In genomic region chr12:101740045-101740444, GRCm38 (mm10) we compare ENCODE assay signal across 19 mouse cellular contexts. TPM values are rescaled to one million over a fixed set of nuclear protein-coding genes. Genes with fewer than 3 reads are reported as not detected.
DNase-seq lines count a peak whose midpoint lies in the region; ATAC-seq and TF ChIP-seq lines count a peak whose summit lies in the region.
"Had no signal": no experiment of that assay in that cellular context is flagged by ENCODE, and none has a peak within 500 bp of the region (broad histone marks: within the 10 kb centered on the region; RNA-seq: fewer than 3 reads in every experiment).

No protein-coding gene starts in this region.

- no peaks in the 10 kb centered on the region for H3K79me2 ChIP-seq in liver, adult 2 months (ENCODE audit: control insufficient read depth, insufficient read depth, low read length)

- WGBS in liver, adult 2 months: 15% methylated on average over 2 of the region's 2 CpGs
- WGBS in liver, embryonic 11.5 days: 21% methylated on average over 2 of the region's 2 CpGs

- no peaks in the 10 kb centered on the region for H3K27me3 ChIP-seq in liver, adult 2 months (ENCODE audit: control insufficient read depth, insufficient read depth, low read length)
- no peaks in the 10 kb centered on the region for H3K27me3 ChIP-seq in liver, embryonic 11.5 days (replicated peaks; ENCODE audit: control insufficient read depth, insufficient read depth, low read length)
- H3K27me3 ChIP-seq: embryonic facial prominence, embryonic 15.5 days; heart, embryonic 13.5 days had no signal

- H3K4me1 ChIP-seq in liver, adult 2 months (ENCODE audit: control insufficient read depth, insufficient read depth, low read length): peaks cover 8% of the 10 kb centered on the region
- H3K4me1 ChIP-seq in liver, embryonic 11.5 days (replicated peaks; ENCODE audit: control insufficient read depth, insufficient read depth, low read length): no peaks in the 10 kb centered on the region
- H3K4me1 ChIP-seq: embryonic facial prominence, embryonic 15.5 days had no signal

- ATAC-seq in liver, embryonic 11.5 days (replicated peaks; ENCODE audit: low FRiP score): no peak
- peak; percentile 68 for ATAC-seq in granulocyte monocyte progenitor cell, adult 5-6 weeks (replicated peaks; ENCODE audit: poor library complexity, severe bottlenecking)
- ATAC-seq in megakaryocyte progenitor cell, adult 5-6 weeks (replicated peaks; ENCODE audit: poor library complexity): peak; percentile 65
- ATAC-seq: hindbrain, postnatal 0 days had no signal

- TF ChIP-seq POLR2A in liver, adult 2 months (IDR thresholded peaks at IDR 0.05; ENCODE audit: extremely low read depth, insufficient read depth, low read length): no peak

- H3K4me2 ChIP-seq in liver, embryonic 11.5 days: no peak overlapping the region
- H3K4me2 ChIP-seq: embryonic facial prominence, embryonic 15.5 days; heart, embryonic 13.5 days; midbrain, embryonic 11.5 days had no signal

- H3K9ac ChIP-seq in liver, adult 2 months (ENCODE audit: low read depth, low read length): no peak overlapping the region
- H3K9ac ChIP-seq in liver, embryonic 11.5 days (ENCODE audit: low read depth, low read length): no peak overlapping the region
- H3K9ac ChIP-seq: embryonic facial prominence, embryonic 15.5 days; heart, embryonic 13.5 days; liver, embryonic 14.5 days had no signal

- TF ChIP-seq CTCF in liver, adult 2 months (IDR thresholded peaks at IDR 0.05; ENCODE audit: low read depth, low read length): no peak

- no peaks in the 10 kb centered on the region for H3K9me3 ChIP-seq in liver, embryonic 11.5 days (ENCODE audit: control insufficient read depth, low read length)
- H3K9me3 ChIP-seq: embryonic facial prominence, embryonic 15.5 days; heart, embryonic 13.5 days had no signal

- no peaks in the 10 kb centered on the region for H3K36me3 ChIP-seq in liver, adult 2 months (ENCODE audit: control insufficient read depth, insufficient read depth, low read length)
- H3K36me3 ChIP-seq in liver, embryonic 11.5 days (ENCODE audit: control insufficient read depth, insufficient read depth, low read length): no peaks in the 10 kb centered on the region
- H3K36me3 ChIP-seq: embryonic facial prominence, embryonic 15.5 days; heart, embryonic 13.5 days had no signal

- 0 out of 2 replicates have a peak overlapping the region, but pooled peaks have one; percentile 29 for H3K27ac ChIP-seq in liver, adult 2 months (replicated peaks; ENCODE audit: insufficient read depth, low read depth, low read length)
- no peak overlapping the region for H3K27ac ChIP-seq in liver, embryonic 11.5 days (ENCODE audit: low read depth, low read length)
- H3K27ac ChIP-seq: embryonic facial prominence, embryonic 15.5 days; heart, embryonic 13.5 days; hindbrain, postnatal 0 days; liver, embryonic 14.5 days had no signal

- DNase-seq in embryo, embryonic 10 days (ENCODE audit: low spot score): peak; percentile 9
- no peak for DNase-seq in embryo, embryonic 10.5 days (ENCODE audit: low spot score)
- DNase-seq in liver, adult 2 months (ENCODE audit: extremely low read depth, low read depth, low spot score): peak; percentile 51
- no peak for DNase-seq in liver, embryonic 11.5 days (ENCODE audit: low spot score)
- no peak for DNase-seq in lung, postnatal 25 days (ENCODE audit: low spot score)
- DNase-seq in frontal cortex, postnatal 14 days (ENCODE audit: low spot score in 2 of 2): no peak
- DNase-seq: cerebellum, adult 8-10 months; embryo, embryonic 11 days; heart, postnatal 4 days; lung, postnatal 36 days; right cerebral cortex, postnatal 4 days; thymus, postnatal 36 days had no signal

- no peak overlapping the region for H3K4me3 ChIP-seq in liver, adult 2 months (ENCODE audit: insufficient read depth, low read depth, low read length)
- H3K4me3 ChIP-seq in liver, embryonic 11.5 days (ENCODE audit: low read depth, low read length): no peak overlapping the region
- H3K4me3 ChIP-seq: embryonic facial prominence, embryonic 15.5 days; heart, embryonic 13.5 days had no signal

RNA-seq across cellular contexts. Expression of gene Tc2n, which starts 21.7 kb away (rescaled TPM):
- total RNA-seq in liver, adult 2 months (2014; rRNA removed): 1.7 and 1.8 TPM in 2 replicates
- polyA plus RNA-seq in liver, adult 2 months (2012; rRNA removed): 0.09 and 0.22 TPM in 2 replicates
- 0.11 TPM in 1 of 2 replicates, not detected in the other for polyA plus RNA-seq in liver, embryonic 11.5 days (2014; fragmentation: Nextera tagmentation; extraction: Ambion mirVana)
- not detected in 2 replicates for total RNA-seq in granulocyte monocyte progenitor cell, adult 5-6 weeks (2014; fragmentation: Nextera tagmentation)
- total RNA-seq in granulocyte monocyte progenitor cell, adult 5-6 weeks (2017): not detected in 2 replicates
- total RNA-seq in megakaryocyte progenitor cell, adult 5-6 weeks (2015): 0.05 TPM in 1 of 2 replicates, not detected in the other
- not detected in 2 replicates for total RNA-seq in megakaryocyte progenitor cell, adult 5-6 weeks (2017)

Comparison
In these comparisons a context has a peak if more than half of its experiments do, and no peak if none do; other contexts are left out.
1. DNase-seq: peak in embryo, embryonic 10 days (single experiment) and liver, adult 2 months (single experiment); none in embryo, embryonic 10.5 days (single experiment), liver, embryonic 11.5 days (single experiment), lung, postnatal 25 days (single experiment) and frontal cortex, postnatal 14 days (0 of 2).